Mouse (Mus musculus) forebrain, embryonic 15.5 days (tissue): ENCODE measurements around the gene Fxn. TPM values are rescaled to one million over a fixed set of nuclear protein-coding genes. Genes with fewer than 3 reads are reported as not detected.
A peak's percentile ranks its signal among the peaks of the same experiment; 100 is the strongest.

ENCODE experiments used
- ATAC-seq: fragments of 200-750 bp; cut with Nextera tagmentation; replicated peaks from 2 replicates; pipeline ENCODE4 v1.8.0; 2017; ENCODE audit warnings: mild to moderate bottlenecking, moderate TSS enrichment, moderate library complexity
- H3K27ac ChIP-seq: fragments of 300-500 bp; sonication (generic); replicated peaks from 2 replicates; pipeline ENCODE4 v1.5.1; 2015; ENCODE audit warnings: mild to moderate bottlenecking, inconsistent platforms
- H3K27me3 ChIP-seq: fragments of 300-500 bp; sonication (generic); 2 replicates; pipeline ENCODE4 v1.6.1; 2015; ENCODE audit warnings: inconsistent platforms
- H3K36me3 ChIP-seq: fragments of 300-500 bp; sonication (generic); 2 replicates; pipeline ENCODE4 v1.6.1; 2015; ENCODE audit warnings: mild to moderate bottlenecking, inconsistent platforms
- H3K4me1 ChIP-seq: fragments of 300-500 bp; sonication (generic); 2 replicates; pipeline ENCODE4 v1.6.1; 2015; ENCODE audit warnings: inconsistent platforms
- H3K4me2 ChIP-seq: fragments of 300-500 bp; sonication (generic); replicated peaks from 2 replicates; pipeline ENCODE4 v1.6.1; 2015; ENCODE audit warnings: mild to moderate bottlenecking, inconsistent platforms
- H3K4me3 ChIP-seq: fragments of 300-500 bp; sonication (generic); 2 replicates; pipeline ENCODE4 v1.5.1; 2015; ENCODE audit warnings: mild to moderate bottlenecking, inconsistent platforms
- H3K9ac ChIP-seq: fragments of 300-500 bp; sonication (generic); replicated peaks from 2 replicates; pipeline ENCODE4 v1.6.1; 2015; ENCODE audit warnings: mild to moderate bottlenecking, inconsistent platforms
- H3K9me3 ChIP-seq: fragments of 300-500 bp; sonication (generic); 2 replicates; pipeline ENCODE4 v1.6.1; 2016; ENCODE audit warnings: inconsistent platforms
- WGBS: fragments of 180-500 bp; shearing (Covaris S2); methylation state at CpG from one replicate; pipeline ENCODE4 v1.1.7; 2015; ENCODE audit warnings: mixed read lengths; 5-methylcytosine and 5-hydroxymethylcytosine counted together
- polyA plus RNA-seq: library from polyadenylated mRNA; unstranded; fragments of >200 nt; fragmentation: Nextera tagmentation; extraction: Ambion mirVana; gene quantifications from 2 replicates; pipeline ENCODE4 v1.2.1, GENCODE M21; 2015

Fxn gene
- 43.4 and 49.4 TPM in 2 replicates for polyA plus RNA-seq

GRCm38 (mm10) chr19:24280601-24281228 lies at the start of gene Fxn:
Gene Fxn, minus strand, starts transcription at chr19:24280605.
- Histone ChIP-seq H3K9ac (peak within 1 kb of the TSS; percentile 80), H3K36me3 (no peaks in the 10 kb centered on the region), H3K9me3 (no peaks in the 10 kb centered on the region), H3K4me2 (peak within 1 kb of the TSS; percentile 91), H3K4me1 (peaks cover 12% of the 10 kb centered on the region), H3K4me3 (peak within 1 kb of the TSS; percentile 78), H3K27ac (peak within 1 kb of the TSS; percentile 90), H3K27me3 (no peaks in the 10 kb centered on the region)
- ATAC-seq: peak; percentile 96
- WGBS: 1% methylated on average over 13 of the region's 22 CpGs

- Histone ChIP-seq H3K4me3 (no peak overlapping the region), H3K27me3 (no peaks in the 10 kb centered on the region), H3K36me3 (no peaks in the 10 kb centered on the region), H3K27ac (no peak overlapping the region), H3K9ac (no peak overlapping the region), H3K9me3 (no peaks in the 10 kb centered on the region), H3K4me1 (peaks cover 14% of the 10 kb centered on the region), H3K4me2 (no peak overlapping the region)
- WGBS: 73% methylated on average over 2 of the region's 2 CpGs
- ATAC-seq: no peak
These were observed 47.5 kb upstream of the Fxn start for GRCm38 (mm10) chr19:24327921-24328320.

DNA sequence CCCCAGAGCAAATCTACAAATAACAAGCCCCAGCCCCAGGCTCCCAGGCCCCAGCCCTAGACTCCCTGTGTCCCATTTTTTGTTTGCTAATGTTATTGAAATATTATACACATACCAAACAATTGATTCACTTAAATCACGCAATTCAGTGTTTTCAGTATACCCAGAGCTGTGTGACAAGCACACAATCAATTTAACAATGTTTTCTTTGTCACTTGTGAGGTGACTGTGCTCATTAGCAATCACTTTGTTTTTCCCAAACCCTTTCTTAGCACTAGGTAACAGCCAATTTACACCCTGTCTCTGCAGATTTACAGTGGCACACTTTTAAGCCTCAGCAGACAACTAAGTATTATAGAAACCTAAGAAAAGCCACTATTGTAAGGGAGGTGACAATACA lies 46.6 kb upstream of the Fxn start:
- 7% methylated on average over 1 of the region's 1 CpGs for WGBS
- H3K27me3 ChIP-seq: no peaks in the 10 kb centered on the region
- H3K4me3 ChIP-seq: no peak overlapping the region
- H3K4me1 ChIP-seq: peaks cover 13% of the 10 kb centered on the region
- ATAC-seq: 0 out of 2 replicates have a peak, but pooled peaks have one; percentile 26
- no peak overlapping the region for H3K4me2 ChIP-seq
- no peak overlapping the region for H3K27ac ChIP-seq
- H3K36me3 ChIP-seq: no peaks in the 10 kb centered on the region
- H3K9ac ChIP-seq: no peak overlapping the region
- H3K9me3 ChIP-seq: no peaks in the 10 kb centered on the region

GRCm38 (mm10) chr19:24325692-24326091 lies 45.3 kb upstream of the Fxn start:
- no peak overlapping the region for H3K27ac ChIP-seq
- ATAC-seq: no peak
- WGBS: 76% methylated on average over 6 of the region's 6 CpGs
- peaks cover 13% of the 10 kb centered on the region for H3K4me1 ChIP-seq
- H3K9ac ChIP-seq: no peak overlapping the region
- no peak overlapping the region for H3K4me3 ChIP-seq
- no peaks in the 10 kb centered on the region for H3K9me3 ChIP-seq
- no peak overlapping the region for H3K4me2 ChIP-seq
- no peaks in the 10 kb centered on the region for H3K36me3 ChIP-seq
- no peaks in the 10 kb centered on the region for H3K27me3 ChIP-seq

DNA sequence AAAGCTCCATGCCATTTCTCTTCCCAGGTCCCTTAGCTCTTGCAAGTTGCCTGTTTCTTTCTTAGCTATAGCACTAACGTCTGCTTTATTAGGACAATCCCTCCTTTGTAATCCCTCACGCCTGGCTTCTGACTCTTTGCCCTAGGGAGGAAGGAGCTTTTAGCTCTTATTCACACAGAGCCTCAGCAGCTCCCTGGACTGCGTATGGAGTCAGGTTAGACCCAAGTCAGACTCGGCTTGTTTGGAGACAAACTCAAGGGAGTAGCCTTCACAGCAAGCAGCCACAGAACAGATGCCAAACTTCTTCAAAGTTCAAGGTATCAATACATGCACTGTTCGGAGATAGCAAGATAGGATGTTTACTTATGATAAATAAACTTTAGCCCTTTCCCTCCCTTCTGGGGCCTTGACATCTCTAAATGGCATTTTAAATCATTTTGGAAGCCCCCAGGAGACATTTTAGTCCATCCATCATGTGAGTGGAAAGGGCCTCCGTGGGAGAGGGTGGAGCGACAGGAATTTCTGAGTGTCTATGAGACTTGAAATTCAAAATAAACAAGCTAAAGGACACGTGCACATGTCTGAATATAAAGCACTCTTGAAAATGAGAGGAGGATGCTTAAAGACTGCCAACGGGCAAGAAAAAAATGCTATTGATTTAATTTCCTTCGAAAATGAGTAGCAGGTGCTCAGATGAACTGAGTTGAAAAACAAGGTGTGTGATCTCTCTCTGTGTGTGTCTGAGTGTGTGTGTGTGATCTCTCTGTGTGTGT lies 43.6 kb upstream of the Fxn start:
- Histone ChIP-seq H3K27ac (no peak overlapping the region), H3K4me3 (no peak overlapping the region), H3K4me1 (peaks cover 13% of the 10 kb centered on the region), H3K36me3 (no peaks in the 10 kb centered on the region), H3K9me3 (no peaks in the 10 kb centered on the region), H3K9ac (no peak overlapping the region), H3K4me2 (no peak overlapping the region), H3K27me3 (no peaks in the 10 kb centered on the region)
- ATAC-seq: no peak
- WGBS: 36% methylated on average over 10 of the region's 10 CpGs

GRCm38 (mm10) chr19:24321900-24322311 lies 41.5 kb upstream of the Fxn start:
- ATAC-seq: no peak
- H3K27me3 ChIP-seq: no peaks in the 10 kb centered on the region
- peaks cover 16% of the 10 kb centered on the region for H3K4me1 ChIP-seq
- no peaks in the 10 kb centered on the region for H3K9me3 ChIP-seq
- WGBS: 94% methylated on average over 8 of the region's 8 CpGs
- H3K4me2 ChIP-seq: no peak overlapping the region
- no peak overlapping the region for H3K27ac ChIP-seq
- H3K4me3 ChIP-seq: no peak overlapping the region
- no peak overlapping the region for H3K9ac ChIP-seq
- no peaks in the 10 kb centered on the region for H3K36me3 ChIP-seq

GRCm38 (mm10) chr19:24321211-24321899 lies 41.0 kb upstream of the Fxn start:
- Histone ChIP-seq H3K4me2 (no peak overlapping the region), H3K27me3 (no peaks in the 10 kb centered on the region), H3K9ac (no peak overlapping the region), H3K36me3 (no peaks in the 10 kb centered on the region), H3K9me3 (no peaks in the 10 kb centered on the region), H3K4me1 (peaks cover 16% of the 10 kb centered on the region), H3K27ac (no peak overlapping the region), H3K4me3 (no peak overlapping the region)
- WGBS: 87% methylated on average over 6 of the region's 6 CpGs
- ATAC-seq: no peak

DNA sequence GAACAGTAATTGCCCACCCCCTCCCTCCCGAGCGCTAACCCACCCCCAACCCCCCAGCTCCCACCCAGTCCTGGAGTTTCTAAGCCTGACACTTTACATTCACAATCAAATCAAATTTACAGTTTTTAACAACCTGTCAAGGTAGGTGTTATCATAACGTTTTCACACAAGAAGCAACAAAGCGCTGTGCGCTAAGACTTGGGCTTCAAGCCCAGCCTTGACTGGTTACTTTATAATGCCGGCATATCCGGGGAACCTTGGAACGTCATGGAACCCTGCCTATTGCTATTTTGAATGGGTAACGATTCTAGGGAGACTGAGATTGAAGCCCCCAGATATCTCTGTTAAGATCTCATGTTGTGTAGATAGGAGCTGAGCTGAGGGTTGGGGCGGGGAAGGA lies 37.8 kb upstream of the Fxn start:
- ATAC-seq: peak; percentile 10
- 44% methylated on average over 10 of the region's 10 CpGs for WGBS

DNA sequence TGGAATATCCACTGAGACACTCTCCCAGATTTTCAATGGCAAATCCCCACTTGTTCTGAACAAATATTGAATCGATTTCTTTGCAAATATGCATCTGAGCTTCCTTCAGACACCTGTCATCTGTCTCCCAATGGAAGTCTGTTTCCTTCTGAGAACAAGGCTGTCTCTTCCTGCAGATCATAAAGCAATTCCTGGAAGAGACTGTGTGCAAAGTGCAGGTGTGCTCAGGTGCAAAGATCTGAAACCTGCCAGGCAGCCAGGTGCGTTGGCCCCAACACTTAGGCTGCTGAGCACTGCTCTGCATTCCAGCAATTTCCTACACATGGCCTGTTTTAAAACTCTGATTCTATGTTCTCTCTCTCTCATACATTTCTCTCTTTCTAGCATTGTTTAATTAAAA lies 37.3 kb upstream of the Fxn start:
- Histone ChIP-seq H3K9me3 (no peaks in the 10 kb centered on the region), H3K27ac (0 out of 2 replicates have a peak overlapping the region, but pooled peaks have one; percentile 31), H3K4me3 (no peak overlapping the region), H3K36me3 (no peaks in the 10 kb centered on the region), H3K4me2 (no peak overlapping the region), H3K27me3 (no peaks in the 10 kb centered on the region), H3K4me1 (peaks cover 27% of the 10 kb centered on the region), H3K9ac (no peak overlapping the region)
- WGBS: 85% methylated on average over 2 of the region's 2 CpGs
- ATAC-seq: no peak

More for the DNA sequence above, 37.8 kb upstream of the Fxn start:
- Histone ChIP-seq H3K4me1 (peaks cover 22% of the 10 kb centered on the region), H3K4me2 (no peak overlapping the region), H3K36me3 (no peaks in the 10 kb centered on the region), H3K9me3 (no peaks in the 10 kb centered on the region), H3K27ac (no peak overlapping the region), H3K27me3 (no peaks in the 10 kb centered on the region), H3K9ac (no peak overlapping the region), H3K4me3 (no peak overlapping the region)

GRCm38 (mm10) chr19:24317038-24317591 lies 36.7 kb upstream of the Fxn start:
- Histone ChIP-seq H3K9me3 (no peaks in the 10 kb centered on the region), H3K4me3 (no peak overlapping the region), H3K36me3 (no peaks in the 10 kb centered on the region), H3K27ac (0 out of 2 replicates have a peak overlapping the region, but pooled peaks have one; percentile 31), H3K4me1 (peaks cover 27% of the 10 kb centered on the region), H3K27me3 (no peaks in the 10 kb centered on the region), H3K9ac (no peak overlapping the region), H3K4me2 (no peak overlapping the region)
- WGBS: 12% methylated on average over 15 of the region's 15 CpGs
- peak; percentile 88 for ATAC-seq

DNA sequence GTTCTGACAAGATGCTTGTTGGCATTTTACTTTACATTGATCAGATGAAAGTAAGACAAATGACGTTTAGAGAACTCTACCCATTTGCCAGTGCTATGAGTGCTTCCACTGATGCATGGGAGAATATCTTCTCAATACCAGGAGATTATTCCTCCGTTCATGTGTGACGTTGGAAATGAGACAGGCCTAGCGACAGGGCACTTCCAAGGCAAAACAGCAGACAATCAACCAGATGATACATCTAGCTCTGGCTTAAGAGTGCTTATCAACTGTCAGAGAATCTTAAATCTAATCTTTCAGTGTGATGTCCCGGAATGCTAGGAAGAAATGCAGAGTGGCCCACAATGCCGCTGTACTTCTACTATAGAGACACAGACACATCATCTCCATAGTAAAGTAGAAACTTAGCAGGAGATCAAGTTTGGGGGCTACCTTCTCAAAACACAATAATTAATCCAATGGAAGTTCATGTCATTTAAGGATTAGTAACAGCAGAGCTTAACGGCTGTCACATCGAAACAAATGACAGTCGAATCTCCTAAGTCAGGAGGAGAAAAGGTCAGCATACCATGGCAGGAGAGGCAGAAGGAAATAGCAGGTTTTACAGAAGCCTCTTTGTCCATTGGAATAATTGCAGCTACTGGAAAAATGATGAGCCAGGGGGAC lies 35.8 kb upstream of the Fxn start:
- Histone ChIP-seq H3K9me3 (no peaks in the 10 kb centered on the region), H3K36me3 (no peaks in the 10 kb centered on the region), H3K4me3 (no peak overlapping the region), H3K4me1 (peaks cover 27% of the 10 kb centered on the region), H3K27ac (no peak overlapping the region), H3K4me2 (no peak overlapping the region), H3K27me3 (no peaks in the 10 kb centered on the region), H3K9ac (no peak overlapping the region)
- ATAC-seq: no peak
- WGBS: 60% methylated on average over 9 of the region's 9 CpGs
